Mouse (Mus musculus): ENCODE measurements around the gene Pde8b.

DNA sequence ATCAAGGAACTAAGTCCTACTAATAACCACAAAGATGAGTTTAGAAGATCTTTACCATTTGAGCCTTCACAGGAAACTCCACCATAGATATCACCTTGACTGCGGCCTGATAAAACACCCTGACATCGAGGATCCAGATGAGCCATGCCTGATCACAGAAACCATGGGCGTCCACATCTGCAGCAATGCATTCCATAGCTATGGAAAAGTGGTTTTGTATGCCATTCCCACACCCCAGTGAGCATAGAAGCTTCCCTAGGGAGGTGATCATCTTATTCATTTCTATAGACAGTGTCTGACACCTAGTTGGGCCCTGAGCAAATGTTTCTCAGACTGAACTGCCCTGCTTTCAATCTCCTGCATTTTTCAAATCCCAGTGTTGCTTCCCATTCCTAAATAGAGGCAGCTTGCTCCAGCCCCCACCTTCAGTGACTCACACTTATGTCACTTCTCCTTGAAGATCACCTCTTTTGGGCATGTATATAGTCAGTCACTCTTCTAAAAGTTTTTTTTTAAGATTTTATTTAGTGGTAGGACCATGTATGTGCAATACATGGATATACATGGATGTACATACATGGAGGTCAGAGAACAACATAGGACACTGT lies 47.9 kb downstream of the Pde8b start:
- TF ChIP-seq ZNF384 (IDR thresholded peaks at IDR 0.05; ENCODE audit: low read depth, low read length) (no peak), HCFC1 (IDR thresholded peaks at IDR 0.05; ENCODE audit: borderline replicate concordance, insufficient read depth, low read length) (no peak), ZC3H11A (IDR thresholded peaks at IDR 0.05; ENCODE audit: borderline replicate concordance, low read depth, low read length) (no peak)
